Mouse (Mus musculus): ENCODE measurements around the gene Ect2l. TPM values are rescaled to one million over a fixed set of nuclear protein-coding genes. Genes with fewer than 3 reads are reported as not detected.

Gene Ect2l
- polyA plus RNA-seq, 1 experiment from 2014 or later, result not detected

DNA sequence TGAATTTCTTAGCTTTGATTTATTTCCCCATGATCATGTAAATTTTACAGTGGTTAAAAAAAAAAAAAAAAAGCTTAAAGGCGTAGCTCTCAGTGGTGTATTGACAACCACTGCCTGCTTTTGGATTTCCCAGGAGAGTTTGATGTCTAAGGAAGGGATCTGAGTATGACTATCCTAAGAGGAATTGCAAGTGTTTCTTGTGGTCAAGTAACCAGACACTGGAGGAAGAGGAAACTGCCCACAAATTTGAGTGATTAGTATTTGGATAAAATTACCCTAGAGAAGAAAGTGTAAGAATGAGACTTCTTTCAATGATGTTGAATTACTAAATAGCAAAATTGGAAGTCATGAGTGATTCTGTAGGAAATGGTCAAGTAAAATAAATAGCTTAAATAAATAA lies 129.2 kb downstream of the Ect2l start:
- H3K9me3 ChIP-seq (ENCODE audit: low read length), result no peaks in the 10 kb centered on the region
- H3K27me3 ChIP-seq (ENCODE audit: insufficient read depth, low read length), result no peaks in the 10 kb centered on the region
- no peak for ATAC-seq
- no peak for TF ChIP-seq EP300 (IDR thresholded peaks at IDR 0.05; ENCODE audit: low read depth)
- no peak for TF ChIP-seq CTCF (IDR thresholded peaks at IDR 0.05; ENCODE audit: low read depth)
- no peak overlapping the region for H3K4me2 ChIP-seq (ENCODE audit: low read depth, low read length)
- H3K9ac ChIP-seq (replicated peaks), result no peak overlapping the region
- H3K27ac ChIP-seq (ENCODE audit: low read depth), result no peak overlapping the region
- no peak overlapping the region for H3K4me3 ChIP-seq (ENCODE audit: low read depth, low read length)
- no peaks in the 10 kb centered on the region for H3K36me3 ChIP-seq (replicated peaks; ENCODE audit: insufficient read depth, low read length)
- 55% methylated on average over 1 of the region's 1 CpGs for WGBS (ENCODE audit: insufficient replicate concordance)
- no peak for DNase-seq
- H3K4me1 ChIP-seq (ENCODE audit: insufficient read depth), result peaks cover 5% of the 10 kb centered on the region; the same call in 1 of the 2 replicates

Other genes with a start within 250 kb of the Ect2l start
- gene Abracl, start 187.6 kb downstream of the Ect2l start, polyA plus RNA-seq (2015; fragmentation: Nextera tagmentation; extraction: Ambion mirVana), result 58.6 and 61.7 TPM in 2 replicates
- 5.6 and 6.7 TPM in 2 replicates for gene Reps1, start 155.0 kb downstream of the Ect2l start, polyA plus RNA-seq (2015; fragmentation: Nextera tagmentation; extraction: Ambion mirVana)
- 9.0 and 14.6 TPM in 2 replicates for gene Ccdc28a, start 24.1 kb upstream of the Ect2l start, polyA plus RNA-seq (2015; fragmentation: Nextera tagmentation; extraction: Ambion mirVana)
- 0.72 and 0.75 TPM in 2 replicates for gene Nhsl1, start 108.1 kb upstream of the Ect2l start, polyA plus RNA-seq (2015; fragmentation: Nextera tagmentation; extraction: Ambion mirVana)